ENCODE assay signal across 31 mouse cellular contexts in genomic region chr13:58295582-58295981, GRCm38 (mm10).
"Had no signal": no experiment of that assay in that cellular context is flagged by ENCODE, and none has a peak within 500 bp of the region (broad histone marks: within the 10 kb centered on the region; RNA-seq: fewer than 3 reads in every experiment).

No protein-coding gene starts in this region.

- ATAC-seq: liver, embryonic 12.5 days; liver, postnatal 0 days; lung, postnatal 0 days; midbrain, embryonic 13.5 days; midbrain, embryonic 15.5 days; midbrain, embryonic 16.5 days had no signal

- H3K4me2 ChIP-seq: limb, embryonic 12.5 days; limb, embryonic 13.5 days; limb, embryonic 15.5 days; liver, embryonic 11.5 days; liver, embryonic 12.5 days; liver, embryonic 13.5 days; liver, embryonic 15.5 days; lung, embryonic 14.5 days; lung, embryonic 15.5 days; midbrain, embryonic 11.5 days; midbrain, embryonic 12.5 days; midbrain, embryonic 13.5 days; midbrain, embryonic 15.5 days; neural tube, embryonic 12.5 days; neural tube, embryonic 13.5 days had no signal

- H3K4me3 ChIP-seq: limb, embryonic 10.5 days; limb, embryonic 12.5 days; limb, embryonic 13.5 days; limb, embryonic 15.5 days; liver, embryonic 12.5 days; liver, embryonic 13.5 days; liver, embryonic 15.5 days; lung, embryonic 15.5 days; megakaryocyte, embryonic 14.5 days; midbrain, embryonic 10.5 days; midbrain, embryonic 12.5 days; midbrain, embryonic 13.5 days; midbrain, embryonic 15.5 days; neural tube, embryonic 12.5 days; neural tube, embryonic 13.5 days had no signal

- H3K36me3 ChIP-seq: limb, embryonic 10.5 days; limb, embryonic 12.5 days; limb, embryonic 13.5 days; limb, embryonic 15.5 days; liver, embryonic 12.5 days; liver, embryonic 13.5 days; liver, embryonic 15.5 days; lung, embryonic 15.5 days; midbrain, embryonic 10.5 days; midbrain, embryonic 12.5 days; midbrain, embryonic 13.5 days; midbrain, embryonic 15.5 days; neural tube, embryonic 12.5 days; neural tube, embryonic 13.5 days had no signal

- H3K27me3 ChIP-seq: limb, embryonic 12.5 days; limb, embryonic 13.5 days; limb, embryonic 15.5 days; liver, embryonic 12.5 days; liver, embryonic 13.5 days; liver, embryonic 15.5 days; lung, embryonic 15.5 days; midbrain, embryonic 12.5 days; midbrain, embryonic 13.5 days; midbrain, embryonic 15.5 days; neural tube, embryonic 12.5 days; neural tube, embryonic 13.5 days had no signal

- H3K9me3 ChIP-seq: limb, embryonic 10.5 days; limb, embryonic 12.5 days; limb, embryonic 13.5 days; limb, embryonic 15.5 days; liver, embryonic 12.5 days; liver, embryonic 13.5 days; liver, embryonic 15.5 days; lung, embryonic 15.5 days; midbrain, embryonic 10.5 days; midbrain, embryonic 12.5 days; midbrain, embryonic 13.5 days; midbrain, embryonic 15.5 days; neural tube, embryonic 12.5 days; neural tube, embryonic 13.5 days had no signal

- H3K27ac ChIP-seq: limb, embryonic 10.5 days; limb, embryonic 12.5 days; limb, embryonic 13.5 days; limb, embryonic 15.5 days; liver, embryonic 12.5 days; liver, embryonic 13.5 days; liver, embryonic 14.5 days; liver, embryonic 15.5 days; lung, embryonic 15.5 days; macrophage; midbrain, embryonic 10.5 days; midbrain, embryonic 12.5 days; midbrain, embryonic 13.5 days; midbrain, embryonic 15.5 days; neural tube, embryonic 12.5 days; neural tube, embryonic 13.5 days had no signal

- DNase-seq: left cerebral cortex, postnatal 4 days; liver; liver, embryonic 13.5 days; liver, postnatal 0 days; lung, adult 18-20 months; lung, embryonic 14.5 days; lung, postnatal 10 days; lung, postnatal 14 days; lung, postnatal 36 days; lung, postnatal 4 days; midbrain, embryonic 14.5 days had no signal

- H3K4me1 ChIP-seq: limb, embryonic 13.5 days; limb, embryonic 15.5 days; liver, embryonic 15.5 days; megakaryocyte, embryonic 14.5 days; midbrain, embryonic 15.5 days had no signal
